Mouse (Mus musculus): ENCODE data around the gene Lamp2. TPM values are rescaled to one million over a fixed set of nuclear protein-coding genes. Genes with fewer than 3 reads are reported as not detected.
A peak's percentile ranks its signal among the peaks of the same experiment; 100 is the strongest.

Gene Lamp2
- polyA plus RNA-seq, 1 experiment: 50.8 TPM

DNA sequence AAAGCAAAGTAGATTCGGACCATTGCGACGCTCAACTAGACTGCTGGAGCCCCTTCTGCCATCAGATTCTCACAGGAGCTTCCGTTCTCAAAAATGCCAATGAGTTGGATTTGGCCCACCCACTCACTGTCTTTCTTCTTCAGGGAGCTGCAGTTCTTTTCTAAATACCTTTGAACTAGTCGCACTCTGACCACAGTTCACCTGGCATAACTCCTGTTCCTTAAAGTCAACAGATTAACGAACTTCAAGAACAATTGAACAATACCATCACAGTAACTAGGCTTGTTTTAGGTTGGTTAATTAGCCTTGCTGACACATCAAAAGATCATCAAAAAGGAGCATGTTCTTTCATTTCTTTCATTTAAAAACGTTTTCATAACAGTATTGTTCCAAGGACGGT is 2.8 kb upstream of the Lamp2 start:
- TF ChIP-seq CEBPB (IDR thresholded peaks at IDR 0.05; ENCODE audit: low read depth) (no peak), CTCF (IDR thresholded peaks at IDR 0.05; ENCODE audit: control insufficient read depth, insufficient read depth, insufficient read length) (no peak), MYOG (IDR thresholded peaks at IDR 0.05; ENCODE audit: control insufficient read depth, extremely low read depth, insufficient read length) (no peak), USF1 (IDR thresholded peaks at IDR 0.05; ENCODE audit: low read depth) (no peak), MAX (IDR thresholded peaks at IDR 0.05) (no peak), FOSL1 (IDR thresholded peaks at IDR 0.05; ENCODE audit: insufficient read depth, low read length, poor library complexity, severe bottlenecking) (no peak), MYOD1 (IDR thresholded peaks at IDR 0.05; ENCODE audit: control insufficient read depth, insufficient read length, low read depth) (no peak)
- H3K79me3 ChIP-seq (ENCODE audit: low read depth): peaks cover 13% of the 10 kb centered on the region
- no peak overlapping the region for H3K4me3 ChIP-seq (ENCODE audit: insufficient read depth, poor library complexity, severe bottlenecking)
- H3ac ChIP-seq (ENCODE audit: control insufficient read depth, insufficient read length, low read depth): no peak overlapping the region
- H3K36me3 ChIP-seq (ENCODE audit: control insufficient read depth, insufficient read depth): no peaks in the 10 kb centered on the region
- peaks cover 20% of the 10 kb centered on the region for H3K79me2 ChIP-seq (ENCODE audit: control insufficient read depth, insufficient read depth)
- H3K27me3 ChIP-seq (ENCODE audit: control insufficient read depth, insufficient read depth, insufficient read length): no peaks in the 10 kb centered on the region

- H3K79me2 ChIP-seq (ENCODE audit: control insufficient read depth, insufficient read depth): peaks cover 33% of the 10 kb centered on the region
- TF ChIP-seq MYOG (IDR thresholded peaks at IDR 0.05; ENCODE audit: control insufficient read depth, extremely low read depth, insufficient read length) (no peak), FOSL1 (IDR thresholded peaks at IDR 0.05; ENCODE audit: insufficient read depth, low read length, poor library complexity, severe bottlenecking) (no peak), CTCF (IDR thresholded peaks at IDR 0.05; ENCODE audit: control insufficient read depth, insufficient read depth, insufficient read length) (no peak), MAX (IDR thresholded peaks at IDR 0.05) (no peak), USF1 (IDR thresholded peaks at IDR 0.05; ENCODE audit: low read depth) (no peak), MYOD1 (IDR thresholded peaks at IDR 0.05; ENCODE audit: control insufficient read depth, insufficient read length, low read depth) (no peak), CEBPB (IDR thresholded peaks at IDR 0.05; ENCODE audit: low read depth) (no peak)
- no peaks in the 10 kb centered on the region for H3K27me3 ChIP-seq (ENCODE audit: control insufficient read depth, insufficient read depth, insufficient read length)
- H3K4me3 ChIP-seq (ENCODE audit: insufficient read depth, poor library complexity, severe bottlenecking): no peak overlapping the region
- peaks cover 20% of the 10 kb centered on the region for H3K79me3 ChIP-seq (ENCODE audit: low read depth)
- H3K36me3 ChIP-seq (ENCODE audit: control insufficient read depth, insufficient read depth): peaks cover 7% of the 10 kb centered on the region
- no peak overlapping the region for H3ac ChIP-seq (ENCODE audit: control insufficient read depth, insufficient read length, low read depth)
These were observed 367 bp upstream of the Lamp2 start for GRCm38 (mm10) chrX:38456635-38457006.

GRCm38 (mm10) chrX:38455474-38455873 is 780 bp downstream of the Lamp2 start:
- no peaks in the 10 kb centered on the region for H3K27me3 ChIP-seq (ENCODE audit: control insufficient read depth, insufficient read depth, insufficient read length)
- H3ac ChIP-seq (ENCODE audit: control insufficient read depth, insufficient read length, low read depth): peak overlapping the region; percentile 74
- peaks cover 33% of the 10 kb centered on the region for H3K79me2 ChIP-seq (ENCODE audit: control insufficient read depth, insufficient read depth)
- H3K4me3 ChIP-seq (ENCODE audit: insufficient read depth, poor library complexity, severe bottlenecking): peak overlapping the region; percentile 48
- TF ChIP-seq FOSL1 (IDR thresholded peaks at IDR 0.05; ENCODE audit: insufficient read depth, low read length, poor library complexity, severe bottlenecking): no peak
- TF ChIP-seq CEBPB (IDR thresholded peaks at IDR 0.05; ENCODE audit: low read depth): no peak
- no peak for TF ChIP-seq USF1 (IDR thresholded peaks at IDR 0.05; ENCODE audit: low read depth)
- TF ChIP-seq MAX (IDR thresholded peaks at IDR 0.05): no peak
- TF ChIP-seq MYOD1 (IDR thresholded peaks at IDR 0.05; ENCODE audit: control insufficient read depth, insufficient read length, low read depth): no peak
- no peak for TF ChIP-seq CTCF (IDR thresholded peaks at IDR 0.05; ENCODE audit: control insufficient read depth, insufficient read depth, insufficient read length)
- TF ChIP-seq MYOG (IDR thresholded peaks at IDR 0.05; ENCODE audit: control insufficient read depth, extremely low read depth, insufficient read length): no peak
- peaks cover 20% of the 10 kb centered on the region for H3K79me3 ChIP-seq (ENCODE audit: low read depth)
- peaks cover 18% of the 10 kb centered on the region for H3K36me3 ChIP-seq (ENCODE audit: control insufficient read depth, insufficient read depth)

- H3K27me3 ChIP-seq (ENCODE audit: control insufficient read depth, insufficient read depth, insufficient read length): no peaks in the 10 kb centered on the region
- H3K79me2 ChIP-seq (ENCODE audit: control insufficient read depth, insufficient read depth): peaks cover 33% of the 10 kb centered on the region
- H3K79me3 ChIP-seq (ENCODE audit: low read depth): peaks cover 20% of the 10 kb centered on the region
- H3K4me3 ChIP-seq (ENCODE audit: insufficient read depth, poor library complexity, severe bottlenecking): peak overlapping the region; percentile 48
- no peak for TF ChIP-seq MYOD1 (IDR thresholded peaks at IDR 0.05; ENCODE audit: control insufficient read depth, insufficient read length, low read depth)
- no peak for TF ChIP-seq MAX (IDR thresholded peaks at IDR 0.05)
- no peak for TF ChIP-seq CTCF (IDR thresholded peaks at IDR 0.05; ENCODE audit: control insufficient read depth, insufficient read depth, insufficient read length)
- TF ChIP-seq USF1 (IDR thresholded peaks at IDR 0.05; ENCODE audit: low read depth): no peak
- no peak for TF ChIP-seq CEBPB (IDR thresholded peaks at IDR 0.05; ENCODE audit: low read depth)
- no peak for TF ChIP-seq FOSL1 (IDR thresholded peaks at IDR 0.05; ENCODE audit: insufficient read depth, low read length, poor library complexity, severe bottlenecking)
- TF ChIP-seq MYOG (IDR thresholded peaks at IDR 0.05; ENCODE audit: control insufficient read depth, extremely low read depth, insufficient read length): no peak
- H3ac ChIP-seq (ENCODE audit: control insufficient read depth, insufficient read length, low read depth): no peak overlapping the region
- peaks cover 23% of the 10 kb centered on the region for H3K36me3 ChIP-seq (ENCODE audit: control insufficient read depth, insufficient read depth)
These were observed 1.4 kb downstream of the Lamp2 start for GRCm38 (mm10) chrX:38454900-38455299.

- no peaks in the 10 kb centered on the region for H3K27me3 ChIP-seq (ENCODE audit: control insufficient read depth, insufficient read depth, insufficient read length)
- peaks cover 33% of the 10 kb centered on the region for H3K79me2 ChIP-seq (ENCODE audit: control insufficient read depth, insufficient read depth)
- H3K4me3 ChIP-seq (ENCODE audit: insufficient read depth, poor library complexity, severe bottlenecking): no peak overlapping the region
- TF ChIP-seq MAX (IDR thresholded peaks at IDR 0.05) (no peak), USF1 (IDR thresholded peaks at IDR 0.05; ENCODE audit: low read depth) (no peak), CTCF (IDR thresholded peaks at IDR 0.05; ENCODE audit: control insufficient read depth, insufficient read depth, insufficient read length) (no peak), MYOD1 (IDR thresholded peaks at IDR 0.05; ENCODE audit: control insufficient read depth, insufficient read length, low read depth) (no peak), FOSL1 (IDR thresholded peaks at IDR 0.05; ENCODE audit: insufficient read depth, low read length, poor library complexity, severe bottlenecking) (no peak)
- H3ac ChIP-seq (ENCODE audit: control insufficient read depth, insufficient read length, low read depth): no peak overlapping the region
- H3K36me3 ChIP-seq (ENCODE audit: control insufficient read depth, insufficient read depth): peaks cover 28% of the 10 kb centered on the region
- H3K79me3 ChIP-seq (ENCODE audit: low read depth): peaks cover 20% of the 10 kb centered on the region
These were observed 2.3 kb downstream of the Lamp2 start for GRCm38 (mm10) chrX:38453924-38454323.

DNA sequence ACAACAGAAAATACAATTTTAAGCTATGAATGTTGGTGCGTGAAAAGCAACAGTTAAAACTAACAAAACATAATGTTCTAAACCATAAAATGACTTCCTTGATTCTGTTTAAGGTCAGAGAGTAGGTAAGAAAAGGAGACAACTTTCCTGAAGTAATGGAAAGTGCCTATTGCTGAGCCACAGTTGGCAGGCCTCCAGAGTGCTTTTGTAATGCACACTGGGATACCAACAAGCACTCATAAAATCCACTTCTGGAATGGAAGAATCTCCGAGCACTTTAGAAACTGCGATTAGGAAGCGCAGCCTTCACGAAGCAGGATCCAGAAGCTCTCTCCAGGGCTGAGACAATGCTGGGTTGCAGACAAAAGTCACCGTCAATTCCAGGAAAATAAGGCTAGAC is 5.8 kb downstream of the Lamp2 start:
- Histone ChIP-seq H3K4me3 (ENCODE audit: insufficient read depth, poor library complexity, severe bottlenecking) (no peak overlapping the region), H3K79me2 (ENCODE audit: control insufficient read depth, insufficient read depth) (peaks cover 28% of the 10 kb centered on the region)
- TF ChIP-seq USF1 (IDR thresholded peaks at IDR 0.05; ENCODE audit: low read depth) (no peak), FOSL1 (IDR thresholded peaks at IDR 0.05; ENCODE audit: insufficient read depth, low read length, poor library complexity, severe bottlenecking) (no peak), MYOD1 (IDR thresholded peaks at IDR 0.05; ENCODE audit: control insufficient read depth, insufficient read length, low read depth) (no peak), CEBPB (IDR thresholded peaks at IDR 0.05; ENCODE audit: low read depth) (no peak), MAX (IDR thresholded peaks at IDR 0.05) (no peak), MYOG (IDR thresholded peaks at IDR 0.05; ENCODE audit: control insufficient read depth, extremely low read depth, insufficient read length) (no peak), CTCF (IDR thresholded peaks at IDR 0.05; ENCODE audit: control insufficient read depth, insufficient read depth, insufficient read length) (no peak)

More for the DNA sequence above, 5.8 kb downstream of the Lamp2 start:
- H3K79me3 ChIP-seq (ENCODE audit: low read depth): peaks cover 17% of the 10 kb centered on the region
- H3ac ChIP-seq (ENCODE audit: control insufficient read depth, insufficient read length, low read depth): no peak overlapping the region
- H3K36me3 ChIP-seq (ENCODE audit: control insufficient read depth, insufficient read depth): peaks cover 33% of the 10 kb centered on the region
- H3K27me3 ChIP-seq (ENCODE audit: control insufficient read depth, insufficient read depth, insufficient read length): no peaks in the 10 kb centered on the region
